Mouse (Mus musculus) liver, adult 10 weeks (tissue): Measurements from ENCODE around the gene H2al1b. TPM values are rescaled to one million over a fixed set of nuclear protein-coding genes. Genes with fewer than 3 reads are reported as not detected.

Experiments used
- polyA plus RNA-seq: library from polyadenylated mRNA; stranded (reverse); fragments of 350-450 nt; fragmentation: Illumina TruSeq; extraction: RNeasy Lipid Tissue Mini Kit (QIAGEN cat#74804); gene quantifications from one replicate; pipeline ENCODE4 v1.2.3, GENCODE M21; 2014; ENCODE audit warnings: low read depth, low replicate concordance

The H2al1b gene
- not detected for polyA plus RNA-seq

DNA sequence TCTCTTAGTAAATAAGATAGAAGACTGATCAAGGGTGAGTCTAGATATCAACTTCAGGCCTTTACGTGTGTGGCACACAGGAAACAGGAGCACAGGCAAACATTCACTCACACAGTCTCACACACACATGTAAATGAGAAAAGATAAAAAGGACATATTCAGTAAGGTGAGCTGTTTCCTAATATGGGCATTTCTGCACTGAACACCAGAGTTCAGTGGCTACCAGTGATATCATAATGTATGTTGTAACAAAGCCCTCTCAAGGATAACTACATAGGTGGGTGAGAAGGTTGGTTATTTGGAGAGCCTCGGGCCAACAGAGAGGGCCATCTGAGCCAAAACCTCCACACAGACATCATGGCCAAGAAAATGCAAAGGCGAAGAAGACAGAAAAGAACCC, at the start of gene H2al1b:
Gene H2al1b (plus strand): TSS at position 301 of the 400 bp plus-strand sequence.

DNA sequence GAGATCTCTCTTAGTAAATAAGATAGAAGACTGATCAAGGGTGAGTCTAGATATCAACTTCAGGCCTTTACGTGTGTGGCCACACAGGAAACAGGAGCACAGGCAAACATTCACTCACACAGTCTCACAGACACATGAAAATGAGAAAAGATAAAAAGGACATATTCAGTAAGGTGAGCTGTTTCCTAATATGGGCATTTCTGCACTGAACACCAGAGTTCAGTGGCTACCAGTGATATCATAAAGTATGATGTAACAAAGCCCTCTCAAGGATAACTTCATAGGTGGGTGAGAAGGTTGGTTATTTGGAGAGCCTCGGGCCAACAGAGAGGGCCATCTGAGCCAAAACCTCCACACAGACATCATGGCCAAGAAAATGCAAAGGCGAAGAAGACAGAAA, 3.3 kb upstream of the H2al1b start, which contains the start of gene H2al1a:
Gene H2al1a (plus strand): TSS at position 301 of the 400 bp plus-strand sequence.

DNA sequence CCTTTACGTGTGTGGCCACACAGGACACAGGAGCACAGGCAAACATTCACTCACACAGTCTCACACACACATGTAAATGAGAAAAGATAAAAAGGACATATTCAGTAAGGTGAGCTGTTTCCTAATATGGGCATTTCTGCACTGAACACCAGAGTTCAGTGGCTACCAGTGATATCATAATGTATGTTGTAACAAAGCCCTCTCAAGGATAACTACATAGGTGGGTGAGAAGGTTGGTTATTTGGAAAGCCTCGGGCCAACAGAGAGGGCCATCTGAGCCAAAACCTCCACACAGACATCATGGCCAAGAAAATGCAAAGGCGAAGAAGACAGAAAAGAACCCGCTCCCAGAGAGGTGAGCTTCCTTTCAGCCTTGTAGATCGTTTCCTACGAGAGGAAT, 3.1 kb downstream of the H2al1b start, which contains the start of gene H2al1c:
Gene H2al1c (plus strand): TSS at position 301 of the 400 bp plus-strand sequence.

DNA sequence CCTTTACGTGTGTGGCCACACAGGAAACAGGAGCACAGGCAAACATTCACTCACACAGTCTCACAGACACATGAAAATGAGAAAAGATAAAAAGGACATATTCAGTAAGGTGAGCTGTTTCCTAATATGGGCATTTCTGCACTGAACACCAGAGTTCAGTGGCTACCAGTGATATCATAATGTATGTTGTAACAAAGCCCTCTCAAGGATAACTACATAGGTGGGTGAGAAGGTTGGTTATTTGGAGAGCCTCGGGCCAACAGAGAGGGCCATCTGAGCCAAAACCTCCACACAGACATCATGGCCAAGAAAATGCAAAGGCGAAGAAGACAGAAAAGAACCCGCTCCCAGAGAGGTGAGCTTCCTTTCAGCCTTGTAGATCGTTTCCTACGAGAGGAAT, 6.3 kb downstream of the H2al1b start, which contains the start of gene H2al1d:
Gene H2al1d (plus strand): TSS at position 301 of the 400 bp plus-strand sequence.

DNA sequence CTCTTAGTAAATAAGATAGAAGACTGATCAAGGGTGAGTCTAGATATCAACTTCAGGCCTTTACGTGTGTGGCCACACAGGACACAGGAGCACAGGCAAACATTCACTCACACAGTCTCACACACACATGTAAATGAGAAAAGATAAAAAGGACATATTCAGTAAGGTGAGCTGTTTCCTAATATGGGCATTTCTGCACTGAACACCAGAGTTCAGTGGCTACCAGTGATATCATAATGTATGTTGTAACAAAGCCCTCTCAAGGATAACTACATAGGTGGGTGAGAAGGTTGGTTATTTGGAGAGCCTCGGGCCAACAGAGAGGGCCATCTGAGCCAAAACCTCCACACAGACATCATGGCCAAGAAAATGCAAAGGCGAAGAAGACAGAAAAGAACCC, 9.4 kb downstream of the H2al1b start, which contains the start of gene H2al1e:
Gene H2al1e (plus strand): TSS at position 301 of the 400 bp plus-strand sequence.

DNA sequence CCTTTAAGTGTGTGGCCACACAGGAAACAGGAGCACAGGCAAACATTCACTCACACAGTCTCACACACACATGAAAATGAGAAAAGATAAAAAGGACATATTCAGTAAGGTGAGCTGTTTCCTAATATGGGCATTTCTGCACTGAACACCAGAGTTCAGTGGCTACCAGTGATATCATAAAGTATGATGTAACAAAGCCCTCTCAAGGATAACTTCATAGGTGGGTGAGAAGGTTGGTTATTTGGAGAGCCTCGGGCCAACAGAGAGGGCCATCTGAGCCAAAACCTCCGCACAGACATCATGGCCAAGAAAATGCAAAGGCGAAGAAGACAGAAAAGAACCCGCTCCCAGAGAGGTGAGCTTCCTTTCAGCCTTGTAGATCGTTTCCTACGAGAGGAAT, 12.6 kb downstream of the H2al1b start, which contains the start of gene H2al1f:
Gene H2al1f (plus strand): TSS at position 301 of the 400 bp plus-strand sequence.

DNA sequence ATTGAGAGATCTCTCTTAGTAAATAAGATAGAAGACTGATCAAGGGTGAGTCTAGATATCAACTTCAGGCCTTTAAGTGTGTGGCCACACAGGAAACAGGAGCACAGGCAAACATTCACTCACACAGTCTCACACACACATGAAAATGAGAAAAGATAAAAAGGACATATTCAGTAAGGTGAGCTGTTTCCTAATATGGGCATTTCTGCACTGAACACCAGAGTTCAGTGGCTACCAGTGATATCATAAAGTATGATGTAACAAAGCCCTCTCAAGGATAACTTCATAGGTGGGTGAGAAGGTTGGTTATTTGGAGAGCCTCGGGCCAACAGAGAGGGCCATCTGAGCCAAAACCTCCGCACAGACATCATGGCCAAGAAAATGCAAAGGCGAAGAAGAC, 15.7 kb downstream of the H2al1b start, which contains the start of gene H2al1g:
Gene H2al1g (plus strand): TSS at position 301 of the 400 bp plus-strand sequence.

DNA sequence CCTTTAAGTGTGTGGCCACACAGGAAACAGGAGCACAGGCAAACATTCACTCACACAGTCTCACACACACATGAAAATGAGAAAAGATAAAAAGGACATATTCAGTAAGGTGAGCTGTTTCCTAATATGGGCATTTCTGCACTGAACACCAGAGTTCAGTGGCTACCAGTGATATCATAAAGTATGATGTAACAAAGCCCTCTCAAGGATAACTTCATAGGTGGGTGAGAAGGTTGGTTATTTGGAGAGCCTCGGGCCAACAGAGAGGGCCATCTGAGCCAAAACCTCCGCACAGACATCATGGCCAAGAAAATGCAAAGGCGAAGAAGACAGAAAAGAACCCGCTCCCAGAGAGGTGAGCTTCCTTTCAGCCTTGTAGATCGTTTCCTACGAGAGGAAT, 19.0 kb downstream of the H2al1b start, which contains the start of gene H2al1h:
Gene H2al1h (plus strand): TSS at position 301 of the 400 bp plus-strand sequence.

DNA sequence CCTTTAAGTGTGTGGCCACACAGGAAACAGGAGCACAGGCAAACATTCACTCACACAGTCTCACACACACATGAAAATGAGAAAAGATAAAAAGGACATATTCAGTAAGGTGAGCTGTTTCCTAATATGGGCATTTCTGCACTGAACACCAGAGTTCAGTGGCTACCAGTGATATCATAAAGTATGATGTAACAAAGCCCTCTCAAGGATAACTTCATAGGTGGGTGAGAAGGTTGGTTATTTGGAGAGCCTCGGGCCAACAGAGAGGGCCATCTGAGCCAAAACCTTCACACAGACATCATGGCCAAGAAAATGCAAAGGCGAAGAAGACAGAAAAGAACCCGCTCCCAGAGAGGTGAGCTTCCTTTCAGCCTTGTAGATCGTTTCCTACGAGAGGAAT, 22.1 kb downstream of the H2al1b start, which contains the start of gene H2al1i:
Gene H2al1i (plus strand): TSS at position 301 of the 400 bp plus-strand sequence.

DNA sequence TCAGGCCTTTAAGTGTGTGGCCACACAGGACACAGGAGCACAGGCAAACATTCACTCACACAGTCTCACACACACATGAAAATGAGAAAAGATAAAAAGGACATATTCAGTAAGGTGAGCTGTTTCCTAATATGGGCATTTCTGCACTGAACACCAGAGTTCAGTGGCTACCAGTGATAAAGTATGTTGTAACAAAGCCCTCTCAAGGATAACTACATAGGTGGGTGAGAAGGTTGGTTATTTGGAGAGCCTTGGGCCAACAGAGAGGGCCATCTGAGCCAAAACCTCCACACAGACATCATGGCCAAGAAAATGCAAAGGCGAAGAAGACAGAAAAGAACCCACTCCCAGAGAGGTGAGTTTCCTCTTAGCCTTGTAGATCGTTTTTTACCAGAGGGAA, 25.3 kb downstream of the H2al1b start, which contains the start of gene H2al1j:
Gene H2al1j (plus strand): TSS at position 301 of the 400 bp plus-strand sequence.

Other genes with a start within 250 kb of the H2al1b start
- not detected for gene H2al1a, start 3.2 kb upstream of the H2al1b start, polyA plus RNA-seq
- not detected for gene H2al1c, start 3.2 kb downstream of the H2al1b start, polyA plus RNA-seq
- not detected for gene H2al1d, start 6.4 kb downstream of the H2al1b start, polyA plus RNA-seq
- not detected for gene H2al1e, start 9.5 kb downstream of the H2al1b start, polyA plus RNA-seq
- not detected for gene H2al1f, start 12.7 kb downstream of the H2al1b start, polyA plus RNA-seq
- not detected for gene H2al1g, start 15.8 kb downstream of the H2al1b start, polyA plus RNA-seq
- gene H2al1h, start 19.1 kb downstream of the H2al1b start, polyA plus RNA-seq, result not detected
- gene H2al1i, start 22.2 kb downstream of the H2al1b start, polyA plus RNA-seq, result not detected
- gene H2al1j, start 25.4 kb downstream of the H2al1b start, polyA plus RNA-seq, result not detected